Mouse (Mus musculus) forebrain, embryonic 16.5 days (tissue): ENCODE measurements around the gene Pdcd4. TPM values are rescaled to one million over a fixed set of nuclear protein-coding genes. Genes with fewer than 3 reads are reported as not detected.

ENCODE experiments used
- ATAC-seq: fragments of 200-750 bp; cut with Nextera tagmentation; 2 replicates; pipeline ENCODE4 v1.8.0; 2017; ENCODE audit warnings: mild to moderate bottlenecking, moderate library complexity
- H3K27ac ChIP-seq: fragments of 300-500 bp; sonication (generic); 2 replicates; pipeline ENCODE4 v1.5.1; 2014; ENCODE audit warnings: low read length, control low read depth
- H3K27me3 ChIP-seq: fragments of 300-500 bp; sonication (generic); replicated peaks from 2 replicates; pipeline ENCODE4 v1.6.1; 2014; ENCODE audit warnings: low read length; ENCODE audit not compliant: control insufficient read depth, insufficient read depth
- H3K36me3 ChIP-seq: fragments of 300-500 bp; sonication (generic); 2 replicates; pipeline ENCODE4 v1.6.1; 2014; ENCODE audit not compliant: control insufficient read depth, insufficient read depth
- H3K4me1 ChIP-seq: fragments of 300-500 bp; sonication (generic); replicated peaks from 2 replicates; pipeline ENCODE4 v1.6.1; 2014; ENCODE audit warnings: low read length; ENCODE audit not compliant: control insufficient read depth, insufficient read depth
- H3K4me2 ChIP-seq: fragments of 300-500 bp; sonication (generic); 2 replicates; pipeline ENCODE4 v1.6.1; 2014; ENCODE audit warnings: mild to moderate bottlenecking, low read length, control low read depth
- H3K4me3 ChIP-seq: fragments of 300-500 bp; sonication (generic); replicated peaks from 2 replicates; pipeline ENCODE4 v1.5.1; 2014; ENCODE audit warnings: mild to moderate bottlenecking, low read length, control low read depth
- H3K9ac ChIP-seq: fragments of 300-500 bp; sonication (generic); replicated peaks from 2 replicates; pipeline ENCODE4 v1.6.1; 2014; ENCODE audit warnings: low read depth, low read length, control low read depth
- H3K9me3 ChIP-seq: fragments of 300-500 bp; sonication (generic); 2 replicates; pipeline ENCODE4 v1.6.1; 2016; ENCODE audit warnings: low read length; ENCODE audit not compliant: control insufficient read depth
- WGBS: fragments of 180-500 bp; shearing (Covaris S2); extraction: QIAGEN DNeasy Blood & Tissue Kit; methylation state at CpG from one replicate; pipeline ENCODE4 v1.1.7; 2014; 5-methylcytosine and 5-hydroxymethylcytosine counted together
- polyA plus RNA-seq: library from polyadenylated mRNA; unstranded; fragments of >200 nt; fragmentation: Nextera tagmentation; extraction: Ambion mirVana; gene quantifications from 2 replicates; pipeline ENCODE4 v1.2.1, GENCODE M21; 2015

The Pdcd4 gene
- polyA plus RNA-seq, 1 experiment from 2014 or later = 76.7 TPM

GRCm38 (mm10) chr19:53894538-53895121 is 2.6 kb downstream of the Pdcd4 start:
- Histone ChIP-seq H3K9me3 (no peaks in the 10 kb centered on the region), H3K36me3 (no peaks in the 10 kb centered on the region), H3K27ac (no peak overlapping the region), H3K27me3 (no peaks in the 10 kb centered on the region), H3K4me2 (no peak overlapping the region), H3K4me3 (no peak overlapping the region), H3K4me1 (peaks cover 3% of the 10 kb centered on the region), H3K9ac (no peak overlapping the region)
- WGBS = 79% methylated on average over 12 of the region's 12 CpGs
- ATAC-seq = no peak

DNA sequence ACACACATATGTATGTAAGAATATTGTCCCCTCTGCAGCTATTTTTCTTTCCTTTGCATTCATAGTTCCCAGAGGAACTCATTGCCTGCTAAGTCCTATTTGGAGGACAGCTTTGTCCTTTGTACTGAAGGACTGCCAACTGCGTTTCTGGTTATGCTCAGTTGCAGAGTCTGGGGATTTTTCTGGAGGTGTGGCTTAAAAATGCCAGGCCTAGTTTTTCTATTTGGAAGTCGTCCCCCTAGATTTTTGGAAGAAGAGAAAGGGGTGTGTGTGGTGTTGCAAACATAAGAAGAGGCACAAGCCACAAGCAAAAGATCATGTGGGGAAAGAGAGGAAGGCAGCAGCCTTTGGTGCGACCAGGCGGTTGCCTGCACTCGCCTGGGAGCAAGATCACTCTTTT is 6.0 kb downstream of the Pdcd4 start:
- no peaks in the 10 kb centered on the region for H3K27me3 ChIP-seq
- H3K27ac ChIP-seq = no peak overlapping the region
- no peaks in the 10 kb centered on the region for H3K36me3 ChIP-seq
- H3K9me3 ChIP-seq = no peaks in the 10 kb centered on the region
- no peak overlapping the region for H3K9ac ChIP-seq
- H3K4me3 ChIP-seq = no peak overlapping the region
- H3K4me1 ChIP-seq = peaks cover 6% of the 10 kb centered on the region
- 74% methylated on average over 5 of the region's 5 CpGs for WGBS
- no peak overlapping the region for H3K4me2 ChIP-seq
- no peak for ATAC-seq

- no peak overlapping the region for H3K4me2 ChIP-seq
- no peaks in the 10 kb centered on the region for H3K27me3 ChIP-seq
- H3K4me1 ChIP-seq = peaks cover 6% of the 10 kb centered on the region
- H3K4me3 ChIP-seq = no peak overlapping the region
- H3K27ac ChIP-seq = no peak overlapping the region
- WGBS = 70% methylated on average over 4 of the region's 4 CpGs
- H3K36me3 ChIP-seq = no peaks in the 10 kb centered on the region
- no peaks in the 10 kb centered on the region for H3K9me3 ChIP-seq
- H3K9ac ChIP-seq = no peak overlapping the region
- ATAC-seq = no peak
Observed at GRCm38 (mm10) chr19:53898498-53898897, 6.5 kb downstream of the Pdcd4 start.

GRCm38 (mm10) chr19:53898970-53899900 is 7.2 kb downstream of the Pdcd4 start:
- ATAC-seq = no peak

DNA sequence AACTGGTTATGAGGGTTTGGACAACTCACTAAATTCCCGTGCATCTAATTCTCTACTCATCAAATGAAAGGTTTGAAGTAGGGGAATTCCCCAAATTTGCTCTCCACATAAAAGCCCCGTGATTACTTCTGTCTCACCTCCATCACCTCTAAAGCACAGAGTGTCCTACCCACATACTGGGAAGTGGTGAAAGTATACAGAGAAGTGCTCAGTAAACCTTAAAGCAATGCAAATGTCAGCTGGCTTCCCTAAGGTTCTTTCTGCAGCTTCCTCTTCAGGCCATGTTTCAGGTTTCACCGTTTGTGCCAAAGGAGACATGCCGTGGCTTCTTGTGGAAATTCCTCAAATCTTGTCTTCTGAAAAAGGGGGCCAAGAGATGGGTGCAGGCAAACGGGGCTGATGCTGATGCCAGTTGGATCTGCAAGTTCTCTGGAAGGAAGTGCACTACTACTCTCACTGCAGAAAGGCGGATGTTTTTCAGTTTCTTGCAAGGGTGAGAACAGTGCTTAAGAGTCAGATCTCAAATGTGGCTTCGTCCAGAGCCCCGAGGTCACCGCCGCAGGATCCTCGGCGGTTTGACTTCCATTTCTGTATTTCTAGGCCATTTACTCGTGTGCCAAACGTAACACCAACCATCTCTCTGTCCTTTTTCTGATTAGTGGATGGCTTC is 8.0 kb downstream of the Pdcd4 start:
- no peaks in the 10 kb centered on the region for H3K9me3 ChIP-seq
- no peaks in the 10 kb centered on the region for H3K27me3 ChIP-seq
- no peak overlapping the region for H3K4me2 ChIP-seq
- WGBS = 86% methylated on average over 14 of the region's 14 CpGs
- no peak for ATAC-seq
- H3K4me1 ChIP-seq = peaks cover 9% of the 10 kb centered on the region
- no peak overlapping the region for H3K27ac ChIP-seq
- H3K4me3 ChIP-seq = no peak overlapping the region
- no peak overlapping the region for H3K9ac ChIP-seq
- H3K36me3 ChIP-seq = no peaks in the 10 kb centered on the region

More at GRCm38 (mm10) chr19:53898970-53899900, 7.2 kb downstream of the Pdcd4 start:
- no peak overlapping the region for H3K9ac ChIP-seq
- no peaks in the 10 kb centered on the region for H3K36me3 ChIP-seq
- H3K27me3 ChIP-seq = no peaks in the 10 kb centered on the region
- H3K4me2 ChIP-seq = no peak overlapping the region
- H3K27ac ChIP-seq = no peak overlapping the region
- WGBS = 73% methylated on average over 25 of the region's 25 CpGs
- no peaks in the 10 kb centered on the region for H3K9me3 ChIP-seq
- H3K4me3 ChIP-seq = no peak overlapping the region
- peaks cover 6% of the 10 kb centered on the region for H3K4me1 ChIP-seq

- no peaks in the 10 kb centered on the region for H3K36me3 ChIP-seq
- H3K4me2 ChIP-seq = peak overlapping the region; percentile 85
- peak overlapping the region; percentile 97 for H3K4me3 ChIP-seq
- H3K27ac ChIP-seq = peak overlapping the region; percentile 76
- peak overlapping the region; percentile 83 for H3K9ac ChIP-seq
- WGBS = 57% methylated on average over 15 of the region's 15 CpGs
- no peaks in the 10 kb centered on the region for H3K9me3 ChIP-seq
- ATAC-seq = no peak
- no peaks in the 10 kb centered on the region for H3K27me3 ChIP-seq
- peaks cover 13% of the 10 kb centered on the region for H3K4me1 ChIP-seq
Observed at GRCm38 (mm10) chr19:53901931-53902738, 10.1 kb downstream of the Pdcd4 start.

DNA sequence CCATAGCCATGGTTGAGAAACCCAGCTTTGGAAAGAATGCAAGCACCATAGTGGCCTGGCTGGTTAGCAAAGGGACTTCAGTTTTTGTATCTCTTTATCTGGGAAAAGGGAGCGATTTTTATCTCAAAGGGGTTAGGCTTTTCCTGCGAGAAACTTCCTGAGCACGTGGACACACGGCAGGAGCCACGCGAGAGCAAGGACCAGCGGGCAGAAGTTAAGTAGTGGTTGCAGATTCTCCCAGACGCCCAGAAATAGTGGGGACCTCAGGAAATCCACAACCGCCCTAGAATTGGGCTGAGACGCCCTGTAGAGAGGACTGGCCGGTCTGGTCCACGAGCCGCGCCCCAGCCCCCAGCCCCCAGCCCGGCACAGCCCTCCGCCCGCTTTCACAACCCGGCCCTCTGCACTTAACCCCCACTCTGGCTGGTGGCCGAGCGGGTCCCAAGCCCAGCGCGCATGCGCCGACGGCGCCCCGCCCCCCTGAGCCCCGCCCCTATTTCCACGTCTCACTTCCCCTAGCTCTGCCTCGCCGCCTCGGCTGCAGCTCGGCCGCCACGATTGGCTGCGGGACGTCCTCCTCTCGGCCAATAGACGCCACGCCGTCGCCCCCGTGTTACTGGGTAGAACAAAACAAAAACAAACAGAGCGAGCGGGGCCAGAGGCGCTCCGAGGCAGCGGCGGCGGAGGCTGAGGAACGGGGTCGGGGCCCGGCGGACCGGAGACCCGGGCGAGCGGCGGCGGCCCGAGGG is 10.9 kb downstream of the Pdcd4 start:
- Histone ChIP-seq H3K9me3 (no peaks in the 10 kb centered on the region), H3K4me3 (peak overlapping the region; percentile 97), H3K4me2 (peak overlapping the region; percentile 85), H3K36me3 (no peaks in the 10 kb centered on the region), H3K9ac (peak overlapping the region; percentile 94), H3K4me1 (peaks cover 13% of the 10 kb centered on the region), H3K27me3 (no peaks in the 10 kb centered on the region), H3K27ac (peak overlapping the region; percentile 92)
- peak; percentile 99 for ATAC-seq
- WGBS = under 1% methylated on average over 60 of the region's 61 CpGs

DNA sequence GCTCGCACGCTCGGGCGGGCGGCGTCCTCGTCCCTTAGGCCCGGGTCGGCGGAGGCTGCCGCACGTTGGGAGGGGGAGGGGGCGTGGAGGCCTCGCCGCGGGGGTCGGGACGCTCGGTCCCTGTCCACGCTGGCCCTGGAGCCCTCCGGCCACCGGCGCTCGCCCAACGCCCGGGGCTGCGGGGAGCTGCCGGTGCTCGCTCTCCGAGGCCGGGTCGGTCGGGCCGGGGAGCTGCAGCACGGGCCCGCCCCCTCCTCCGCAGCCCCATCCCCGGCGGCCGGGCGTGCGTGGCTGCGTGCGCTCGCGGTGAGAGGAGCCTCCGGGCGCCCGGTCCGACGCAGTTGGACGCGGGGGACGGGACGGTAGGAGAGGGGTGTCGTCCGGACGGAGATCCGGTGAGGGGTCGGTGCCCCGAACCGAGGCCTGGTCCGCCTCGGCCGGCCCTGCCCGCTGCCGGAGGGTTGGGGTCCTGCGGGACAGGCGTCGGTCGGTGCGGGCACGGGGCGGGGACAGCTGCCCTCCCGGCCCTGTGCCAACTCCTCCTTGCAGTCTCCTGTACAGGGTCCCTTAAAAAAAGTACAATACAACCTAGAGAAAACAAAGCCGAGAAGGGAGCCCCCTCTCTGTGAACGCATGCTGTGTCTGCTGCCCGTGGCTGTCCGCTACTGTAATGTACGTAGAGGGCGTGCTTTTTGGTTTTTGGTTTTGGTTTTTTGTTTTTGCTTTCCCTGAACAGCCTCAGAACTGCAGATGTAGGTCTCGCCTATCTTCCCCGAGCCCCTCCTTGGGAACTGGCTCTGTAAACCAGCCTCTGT is 11.7 kb downstream of the Pdcd4 start:
- H3K9ac ChIP-seq = peak overlapping the region; percentile 94
- peak overlapping the region; percentile 75 for H3K4me2 ChIP-seq
- H3K27me3 ChIP-seq = no peaks in the 10 kb centered on the region
- peak overlapping the region; percentile 92 for H3K27ac ChIP-seq
- peaks cover 13% of the 10 kb centered on the region for H3K4me1 ChIP-seq
- no peaks in the 10 kb centered on the region for H3K9me3 ChIP-seq
- ATAC-seq = peak; percentile 76
- no peaks in the 10 kb centered on the region for H3K36me3 ChIP-seq
- H3K4me3 ChIP-seq = peak overlapping the region; percentile 97
- 1% methylated on average over 63 of the region's 83 CpGs for WGBS
